Mouse (Mus musculus) neural tube, embryonic 15.5 days (tissue): Measurements from ENCODE around the gene Hsd17b11. TPM values are rescaled to one million over a fixed set of nuclear protein-coding genes. Genes with fewer than 3 reads are reported as not detected.
"Not testable (repeated sequence)": the region's sequence is repeated elsewhere in the genome, so short reads cannot be mapped to it uniquely, and the experiment has no call there.

Experiments
- ATAC-seq: fragments of 200-750 bp; cut with Nextera tagmentation; 2 replicates; pipeline ENCODE4 v1.8.0; 2017; ENCODE audit warnings: mild to moderate bottlenecking, moderate TSS enrichment, moderate library complexity; ENCODE audit not compliant: low FRiP score
- H3K27ac ChIP-seq: fragments of 300-500 bp; sonication (generic); replicated peaks from 2 replicates; pipeline ENCODE4 v1.5.1; 2015; ENCODE audit warnings: mild to moderate bottlenecking, inconsistent platforms
- H3K27me3 ChIP-seq: fragments of 300-500 bp; sonication (generic); replicated peaks from 2 replicates; pipeline ENCODE4 v1.6.1; 2015; ENCODE audit warnings: inconsistent platforms
- H3K36me3 ChIP-seq: fragments of 300-500 bp; sonication (generic); 2 replicates; pipeline ENCODE4 v1.6.1; 2015; ENCODE audit warnings: inconsistent platforms
- H3K4me1 ChIP-seq: fragments of 300-500 bp; sonication (generic); 2 replicates; pipeline ENCODE4 v1.6.1; 2015; ENCODE audit warnings: inconsistent platforms
- H3K4me2 ChIP-seq: fragments of 300-500 bp; sonication (generic); 2 replicates; pipeline ENCODE4 v1.6.1; 2015; ENCODE audit warnings: inconsistent platforms, mild to moderate bottlenecking, moderate library complexity
- H3K4me3 ChIP-seq: fragments of 300-500 bp; sonication (generic); replicated peaks from 2 replicates; pipeline ENCODE4 v1.5.1; 2015; ENCODE audit warnings: mild to moderate bottlenecking, inconsistent platforms
- H3K9ac ChIP-seq: fragments of 300-500 bp; sonication (generic); replicated peaks from 2 replicates; pipeline ENCODE4 v1.6.1; 2015; ENCODE audit warnings: mild to moderate bottlenecking, inconsistent platforms
- H3K9me3 ChIP-seq: fragments of 300-500 bp; sonication (generic); replicated peaks from 2 replicates; pipeline ENCODE4 v1.6.1; 2016; ENCODE audit warnings: inconsistent platforms
- WGBS: fragments of 180-500 bp; shearing (Covaris S2); methylation state at CpG from one replicate; pipeline ENCODE4 v1.1.7; 2015; ENCODE audit warnings: mixed read lengths; 5-methylcytosine and 5-hydroxymethylcytosine counted together
- polyA plus RNA-seq: library from polyadenylated mRNA; unstranded; fragments of >200 nt; fragmentation: Nextera tagmentation; extraction: Ambion mirVana; gene quantifications from 2 replicates; pipeline ENCODE4 v1.2.1, GENCODE M21; 2015

Gene Hsd17b11
- polyA plus RNA-seq, 1 experiment from 2014 or later = 4.3 TPM

GRCm38 (mm10) chr5:103975736-103976135 is 46.0 kb downstream of the Hsd17b11 start:
- H3K27me3 ChIP-seq = no peaks in the 10 kb centered on the region
- no peak overlapping the region for H3K4me3 ChIP-seq
- H3K36me3 ChIP-seq = no peaks in the 10 kb centered on the region
- no peak for ATAC-seq
- no peak overlapping the region for H3K27ac ChIP-seq
- no peak overlapping the region for H3K4me2 ChIP-seq
- no peaks in the 10 kb centered on the region for H3K4me1 ChIP-seq
- no peak overlapping the region for H3K9ac ChIP-seq
- 84% methylated on average over 7 of the region's 7 CpGs for WGBS
- no peaks in the 10 kb centered on the region for H3K9me3 ChIP-seq

GRCm38 (mm10) chr5:103972801-103973200 is 48.9 kb downstream of the Hsd17b11 start:
- ATAC-seq = no peak
- no peaks in the 10 kb centered on the region for H3K9me3 ChIP-seq
- WGBS = 83% methylated on average over 13 of the region's 13 CpGs

GRCm38 (mm10) chr5:103972379-103972778 is 49.3 kb downstream of the Hsd17b11 start:
- Histone ChIP-seq H3K27me3 (no peaks in the 10 kb centered on the region), H3K9me3 (no peaks in the 10 kb centered on the region), H3K36me3 (no peaks in the 10 kb centered on the region), H3K9ac (no peak overlapping the region), H3K4me2 (0 out of 2 replicates have a peak overlapping the region, but pooled peaks have one; percentile 11), H3K4me1 (no peaks in the 10 kb centered on the region), H3K4me3 (no peak overlapping the region), H3K27ac (no peak overlapping the region)
- 67% methylated on average over 19 of the region's 19 CpGs for WGBS
- no peak for ATAC-seq

More at GRCm38 (mm10) chr5:103972801-103973200, 48.9 kb downstream of the Hsd17b11 start:
- H3K9ac ChIP-seq = no peak overlapping the region
- H3K27ac ChIP-seq = no peak overlapping the region
- no peaks in the 10 kb centered on the region for H3K27me3 ChIP-seq
- no peak overlapping the region for H3K4me3 ChIP-seq
- H3K36me3 ChIP-seq = no peaks in the 10 kb centered on the region
- H3K4me2 ChIP-seq = no peak overlapping the region
- no peaks in the 10 kb centered on the region for H3K4me1 ChIP-seq

- Histone ChIP-seq H3K27ac (no peak overlapping the region), H3K4me1 (no peaks in the 10 kb centered on the region), H3K4me3 (no peak overlapping the region), H3K27me3 (no peaks in the 10 kb centered on the region), H3K9ac (no peak overlapping the region), H3K9me3 (no peaks in the 10 kb centered on the region), H3K4me2 (no peak overlapping the region), H3K36me3 (no peaks in the 10 kb centered on the region)
- ATAC-seq = no peak
- 86% methylated on average over 5 of the region's 5 CpGs for WGBS
Measured at GRCm38 (mm10) chr5:103971051-103971450, 50.7 kb downstream of the Hsd17b11 start.

GRCm38 (mm10) chr5:103962935-103963429 is 58.7 kb downstream of the Hsd17b11 start:
- Histone ChIP-seq H3K4me3 (no peak overlapping the region), H3K27ac (no peak overlapping the region), H3K4me2 (no peak overlapping the region), H3K9me3 (no peaks in the 10 kb centered on the region), H3K36me3 (no peaks in the 10 kb centered on the region), H3K27me3 (no peaks in the 10 kb centered on the region), H3K9ac (no peak overlapping the region), H3K4me1 (no peaks in the 10 kb centered on the region)
- ATAC-seq = no peak
- WGBS = 90% methylated on average over 1 of the region's 1 CpGs

GRCm38 (mm10) chr5:103954638-103955037 is 67.1 kb downstream of the Hsd17b11 start:
- WGBS = 79% methylated on average over 5 of the region's 5 CpGs
- no peak for ATAC-seq

GRCm38 (mm10) chr5:103953135-103954083 is 68.3 kb downstream of the Hsd17b11 start:
- 71% methylated on average over 10 of the region's 10 CpGs for WGBS
- ATAC-seq = no peak
- H3K4me3 ChIP-seq = no peak overlapping the region

More at GRCm38 (mm10) chr5:103954638-103955037, 67.1 kb downstream of the Hsd17b11 start:
- no peaks in the 10 kb centered on the region for H3K27me3 ChIP-seq
- H3K4me1 ChIP-seq = no peaks in the 10 kb centered on the region
- H3K4me3 ChIP-seq = no peak overlapping the region
- no peak overlapping the region for H3K27ac ChIP-seq
- H3K4me2 ChIP-seq = no peak overlapping the region
- no peaks in the 10 kb centered on the region for H3K9me3 ChIP-seq
- H3K36me3 ChIP-seq = no peaks in the 10 kb centered on the region
- H3K9ac ChIP-seq = no peak overlapping the region

GRCm38 (mm10) chr5:103950138-103950537 is 71.6 kb downstream of the Hsd17b11 start:
- H3K4me1 ChIP-seq, H3K36me3 ChIP-seq, H3K4me3 ChIP-seq, H3K4me2 ChIP-seq, H3K9ac ChIP-seq, ATAC-seq, H3K27ac ChIP-seq, H3K27me3 ChIP-seq, H3K9me3 ChIP-seq: not testable (repeated sequence)
- WGBS = 95% methylated on average over 15 of the region's 15 CpGs

More at GRCm38 (mm10) chr5:103953135-103954083, 68.3 kb downstream of the Hsd17b11 start:
- no peaks in the 10 kb centered on the region for H3K27me3 ChIP-seq
- no peak overlapping the region for H3K9ac ChIP-seq
- H3K9me3 ChIP-seq = no peaks in the 10 kb centered on the region
- H3K36me3 ChIP-seq = no peaks in the 10 kb centered on the region
- no peak overlapping the region for H3K4me2 ChIP-seq
- H3K27ac ChIP-seq = no peak overlapping the region
- no peaks in the 10 kb centered on the region for H3K4me1 ChIP-seq

GRCm38 (mm10) chr5:103943183-103943582 is 78.5 kb downstream of the Hsd17b11 start:
- no peak overlapping the region for H3K9ac ChIP-seq
- H3K9me3 ChIP-seq = no peaks in the 10 kb centered on the region
- peaks cover 20% of the 10 kb centered on the region for H3K27me3 ChIP-seq
- H3K4me3 ChIP-seq = no peak overlapping the region
- H3K27ac ChIP-seq = no peak overlapping the region
- ATAC-seq = no peak
- H3K36me3 ChIP-seq = no peaks in the 10 kb centered on the region
- no peak overlapping the region for H3K4me2 ChIP-seq
- WGBS = 16% methylated on average over 6 of the region's 6 CpGs
- peaks cover 15% of the 10 kb centered on the region for H3K4me1 ChIP-seq

- H3K9me3 ChIP-seq = no peaks in the 10 kb centered on the region
- WGBS = 77% methylated on average over 1 of the region's 1 CpGs
- H3K4me2 ChIP-seq = no peak overlapping the region
- no peak for ATAC-seq
- no peak overlapping the region for H3K27ac ChIP-seq
- H3K4me1 ChIP-seq = peaks cover 25% of the 10 kb centered on the region
- peaks cover 17% of the 10 kb centered on the region for H3K27me3 ChIP-seq
- no peak overlapping the region for H3K9ac ChIP-seq
- H3K36me3 ChIP-seq = no peaks in the 10 kb centered on the region
- H3K4me3 ChIP-seq = no peak overlapping the region
Measured at GRCm38 (mm10) chr5:103939856-103940255, 81.9 kb downstream of the Hsd17b11 start.
